Mouse (Mus musculus): ENCODE measurements around the gene Bean1. TPM values are rescaled to one million over a fixed set of nuclear protein-coding genes. Genes with fewer than 3 reads are reported as not detected.

The Bean1 gene
- total RNA-seq (2023): not detected

GRCm38 (mm10) chr8:104170118-104171049, at the start of gene Bean1:
Gene Bean1, plus strand, starts transcription at chr8:104170442.

DNA sequence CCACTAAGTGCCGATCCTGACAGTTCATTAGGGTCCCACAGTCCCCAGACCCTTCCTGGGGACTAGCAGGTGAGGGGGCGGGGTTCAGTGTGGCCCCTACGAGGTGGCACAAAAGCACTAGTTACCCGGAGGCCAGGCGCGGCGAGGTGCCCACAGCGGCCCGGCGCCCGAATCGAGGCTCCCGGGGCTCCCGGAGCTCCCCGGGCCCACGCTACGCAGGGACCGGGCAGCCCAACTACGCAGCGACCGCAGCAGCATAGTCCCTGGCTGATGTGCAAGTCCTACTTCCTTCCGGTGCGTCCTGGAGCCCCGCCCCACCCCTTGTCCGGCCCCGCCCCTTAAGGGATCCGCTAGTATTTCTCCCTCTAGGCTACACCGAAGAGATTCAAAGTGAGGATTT, 78.0 kb downstream of the Bean1 start, which contains the start of gene Tk2:
Tk2 (minus strand) TSS at position 283 of the 400 bp plus-strand sequence.

GRCm38 (mm10) chr8:104250439-104251367, 80.5 kb downstream of the Bean1 start, which contains the start of gene Cklf:
Gene Cklf, plus strand, starts transcription at chr8:104250861.

Other genes with a start within 250 kb of the Bean1 start
- 0.85 TPM for gene Cdh5, start 68.8 kb upstream of the Bean1 start, total RNA-seq (2023)
- gene Tk2, start 78.1 kb downstream of the Bean1 start, total RNA-seq (2023): 69.7 TPM
- 46.7 TPM for gene Cklf, start 80.4 kb downstream of the Bean1 start, total RNA-seq (2023)
- gene Cmtm2a, start 122.7 kb downstream of the Bean1 start, total RNA-seq (2023): not detected
- gene Gm45711, start 139.6 kb downstream of the Bean1 start, total RNA-seq (2023): not detected
- gene Cmtm1, start 139.7 kb downstream of the Bean1 start, total RNA-seq (2023): not detected
- not detected for gene Gm11020, start 151.1 kb downstream of the Bean1 start, total RNA-seq (2023)
- gene Cmtm2b, start 151.8 kb downstream of the Bean1 start, total RNA-seq (2023): not detected
- gene Cmtm3, start 169.0 kb downstream of the Bean1 start, total RNA-seq (2023): 6.9 TPM
- gene Cmtm4, start 225.4 kb downstream of the Bean1 start, total RNA-seq (2023): 4.6 TPM

Measured in CD4-positive naive resting alpha-beta T cell, adult 76 days (primary cell).